Mouse (Mus musculus) midbrain, embryonic 13.5 days (tissue): Measurements from ENCODE around the gene Cpeb4. TPM values are rescaled to one million over a fixed set of nuclear protein-coding genes. Genes with fewer than 3 reads are reported as not detected.
A peak's percentile ranks its signal among the peaks of the same experiment; 100 is the strongest.

ENCODE experiments used
- ATAC-seq: fragments of 200-750 bp; cut with Nextera tagmentation; 2 replicates; pipeline ENCODE4 v1.8.0; 2017; ENCODE audit warnings: mild to moderate bottlenecking, moderate TSS enrichment, moderate library complexity
- H3K27ac ChIP-seq: fragments of 300-500 bp; sonication (generic); 2 replicates; pipeline ENCODE4 v1.5.1; 2015; ENCODE audit warnings: inconsistent platforms, mild to moderate bottlenecking, moderate library complexity
- H3K27me3 ChIP-seq: fragments of 300-500 bp; sonication (generic); 2 replicates; pipeline ENCODE4 v1.6.1; 2015; ENCODE audit warnings: mild to moderate bottlenecking, inconsistent platforms
- H3K36me3 ChIP-seq: fragments of 300-500 bp; sonication (generic); 2 replicates; pipeline ENCODE4 v1.6.1; 2015; ENCODE audit warnings: mild to moderate bottlenecking, inconsistent platforms
- H3K4me1 ChIP-seq: fragments of 300-500 bp; sonication (generic); replicated peaks from 2 replicates; pipeline ENCODE4 v1.6.1; 2015; ENCODE audit warnings: inconsistent platforms
- H3K4me2 ChIP-seq: fragments of 300-500 bp; sonication (generic); replicated peaks from 2 replicates; pipeline ENCODE4 v1.6.1; 2015; ENCODE audit warnings: moderate library complexity, mild to moderate bottlenecking, inconsistent platforms
- H3K4me3 ChIP-seq: fragments of 300-500 bp; sonication (generic); replicated peaks from 2 replicates; pipeline ENCODE4 v1.5.1; 2015; ENCODE audit warnings: mild to moderate bottlenecking, inconsistent platforms
- H3K9ac ChIP-seq: fragments of 300-500 bp; sonication (generic); replicated peaks from 2 replicates; pipeline ENCODE4 v1.6.1; 2015; ENCODE audit warnings: mild to moderate bottlenecking, inconsistent platforms
- H3K9me3 ChIP-seq: fragments of 300-500 bp; sonication (generic); 2 replicates; pipeline ENCODE4 v1.6.1; 2016; ENCODE audit warnings: mild to moderate bottlenecking, inconsistent platforms
- WGBS: fragments of 180-500 bp; shearing (Covaris S2); methylation state at CpG from one replicate; pipeline ENCODE4 v1.1.7; 2015; 5-methylcytosine and 5-hydroxymethylcytosine counted together
- polyA plus RNA-seq: library from polyadenylated mRNA; unstranded; fragments of >200 nt; fragmentation: Nextera tagmentation; extraction: Ambion mirVana; gene quantifications from 2 replicates; pipeline ENCODE4 v1.2.1, GENCODE M21; 2015

The Cpeb4 gene
- polyA plus RNA-seq, 1 experiment from 2014 or later, result 14.2 TPM

- Histone ChIP-seq H3K4me2 (no peak overlapping the region), H3K9me3 (no peaks in the 10 kb centered on the region), H3K9ac (peak overlapping the region; percentile 28; the same call in 1 of the 2 replicates), H3K4me1 (peaks cover 28% of the 10 kb centered on the region), H3K36me3 (no peaks in the 10 kb centered on the region), H3K4me3 (no peak overlapping the region), H3K27me3 (no peaks in the 10 kb centered on the region), H3K27ac (no peak overlapping the region)
- no peak for ATAC-seq
- WGBS, result 95% methylated on average over 1 of the region's 1 CpGs
Observed at GRCm38 (mm10) chr11:31883671-31884070, 11.7 kb downstream of the Cpeb4 start.

GRCm38 (mm10) chr11:31885765-31886164, 13.8 kb downstream of the Cpeb4 start:
- Histone ChIP-seq H3K9ac (no peak overlapping the region), H3K9me3 (no peaks in the 10 kb centered on the region), H3K4me2 (no peak overlapping the region), H3K27me3 (no peaks in the 10 kb centered on the region), H3K36me3 (0 out of 2 replicates have a peak, but pooled peaks cover under 1% of the 10 kb centered on the region), H3K27ac (no peak overlapping the region), H3K4me3 (no peak overlapping the region), H3K4me1 (peaks cover 25% of the 10 kb centered on the region)
- 87% methylated on average over 1 of the region's 1 CpGs for WGBS
- ATAC-seq, result no peak

DNA sequence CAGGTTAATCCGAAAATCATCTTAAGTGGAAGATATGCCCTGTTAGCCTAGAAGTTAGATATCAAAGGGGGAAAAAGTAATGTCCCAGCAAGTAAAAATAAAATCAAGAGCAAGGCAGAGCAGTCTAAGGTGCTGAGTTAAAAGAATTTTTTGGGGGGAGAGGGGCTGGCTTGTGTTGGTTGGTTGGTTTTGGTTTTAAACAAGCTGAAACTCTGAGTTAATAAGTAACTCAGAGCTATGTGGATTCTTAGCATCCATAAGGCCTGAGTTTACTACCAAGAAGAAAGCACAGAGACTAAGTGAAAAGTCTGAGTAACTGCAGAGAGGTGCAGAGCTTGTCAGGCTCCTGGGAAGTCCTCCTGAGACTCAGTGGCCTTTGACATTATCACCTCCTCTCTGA, 16.2 kb downstream of the Cpeb4 start:
- no peak overlapping the region for H3K4me3 ChIP-seq
- H3K9ac ChIP-seq, result no peak overlapping the region
- no peak overlapping the region for H3K27ac ChIP-seq
- H3K4me1 ChIP-seq, result peaks cover 11% of the 10 kb centered on the region; the same call in 1 of the 2 replicates
- H3K27me3 ChIP-seq, result no peaks in the 10 kb centered on the region
- 96% methylated on average over 1 of the region's 1 CpGs for WGBS
- no peaks in the 10 kb centered on the region for H3K9me3 ChIP-seq
- no peak overlapping the region for H3K4me2 ChIP-seq
- no peak for ATAC-seq
- H3K36me3 ChIP-seq, result peaks cover 3% of the 10 kb centered on the region; the same call in 1 of the 2 replicates

GRCm38 (mm10) chr11:31892152-31892551, 20.1 kb downstream of the Cpeb4 start:
- Histone ChIP-seq H3K27me3 (no peaks in the 10 kb centered on the region), H3K36me3 (peaks cover 3% of the 10 kb centered on the region; the same call in 1 of the 2 replicates), H3K4me2 (no peak overlapping the region), H3K9me3 (no peaks in the 10 kb centered on the region), H3K9ac (no peak overlapping the region), H3K4me3 (no peak overlapping the region), H3K27ac (no peak overlapping the region), H3K4me1 (no peaks in the 10 kb centered on the region)
- WGBS, result 73% methylated on average over 3 of the region's 3 CpGs
- no peak for ATAC-seq

DNA sequence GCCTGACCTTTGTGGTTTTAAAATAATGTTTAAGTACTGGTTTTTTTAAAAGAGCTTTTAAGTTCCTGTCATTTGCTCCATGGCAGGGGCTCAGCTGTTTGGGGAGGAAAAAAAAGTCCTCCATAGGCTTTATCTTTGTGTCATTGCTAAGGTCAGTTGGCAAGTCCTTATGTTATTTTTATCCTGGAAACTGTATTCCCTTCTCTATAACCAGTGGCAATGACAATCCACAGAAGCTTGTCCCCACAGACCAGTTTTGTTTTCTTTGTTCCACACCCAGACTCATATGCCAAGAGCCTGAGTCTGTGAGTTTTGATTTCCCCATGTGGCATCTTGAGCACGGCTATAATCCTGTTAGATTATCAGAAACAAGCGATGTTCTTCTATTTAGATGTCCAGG, 21.6 kb downstream of the Cpeb4 start:
- H3K27me3 ChIP-seq, result no peaks in the 10 kb centered on the region
- WGBS, result 67% methylated on average over 2 of the region's 2 CpGs
- no peak overlapping the region for H3K4me2 ChIP-seq
- no peak for ATAC-seq
- H3K9me3 ChIP-seq, result no peaks in the 10 kb centered on the region
- H3K36me3 ChIP-seq, result peaks cover 3% of the 10 kb centered on the region; the same call in 1 of the 2 replicates
- no peak overlapping the region for H3K4me3 ChIP-seq
- no peak overlapping the region for H3K9ac ChIP-seq
- no peaks in the 10 kb centered on the region for H3K4me1 ChIP-seq
- no peak overlapping the region for H3K27ac ChIP-seq

DNA sequence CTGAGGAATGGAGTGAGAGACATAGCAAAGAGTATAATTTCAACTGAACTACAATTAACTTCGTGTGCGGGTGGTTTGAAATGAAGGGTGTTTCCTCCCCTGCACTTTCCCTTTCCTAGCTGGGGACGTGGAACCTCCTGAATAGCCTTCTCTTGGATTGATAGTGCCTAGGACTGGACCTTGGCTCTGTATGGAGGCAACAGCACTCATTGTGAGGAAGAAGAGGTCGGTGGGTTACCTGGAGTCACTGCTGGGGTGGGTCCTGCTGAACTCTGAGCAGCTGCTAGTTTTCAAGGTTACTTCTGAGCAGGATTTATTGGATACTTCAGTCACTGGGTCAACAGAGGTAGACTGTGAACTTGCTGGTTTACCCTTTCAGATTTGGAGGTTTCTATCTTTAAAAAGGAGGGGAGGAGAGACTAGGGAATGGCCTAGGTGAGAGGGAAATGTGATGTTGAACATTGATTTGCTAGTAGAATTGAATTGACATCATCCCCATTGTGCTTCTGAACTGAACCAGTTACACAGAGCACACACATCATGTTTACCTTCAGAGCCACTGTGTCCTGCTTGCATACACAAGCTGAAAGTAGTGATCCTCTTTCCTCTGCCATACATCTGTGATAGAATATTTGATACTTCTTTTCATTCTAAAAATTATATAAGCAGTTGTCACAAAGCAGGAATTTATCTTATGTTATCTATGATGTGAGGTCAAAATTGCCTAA, 24.2 kb downstream of the Cpeb4 start:
- 86% methylated on average over 4 of the region's 4 CpGs for WGBS
- H3K9ac ChIP-seq, result no peak overlapping the region
- no peak overlapping the region for H3K4me2 ChIP-seq
- ATAC-seq, result no peak
- H3K27ac ChIP-seq, result no peak overlapping the region
- H3K9me3 ChIP-seq, result no peaks in the 10 kb centered on the region
- H3K4me1 ChIP-seq, result no peaks in the 10 kb centered on the region
- H3K27me3 ChIP-seq, result no peaks in the 10 kb centered on the region
- no peaks in the 10 kb centered on the region; the same call in 1 of the 2 replicates for H3K36me3 ChIP-seq
- no peak overlapping the region for H3K4me3 ChIP-seq

- Histone ChIP-seq H3K27me3 (no peaks in the 10 kb centered on the region), H3K9me3 (no peaks in the 10 kb centered on the region), H3K4me3 (no peak overlapping the region), H3K4me2 (no peak overlapping the region), H3K9ac (no peak overlapping the region), H3K36me3 (no peaks in the 10 kb centered on the region; the same call in 1 of the 2 replicates), H3K4me1 (no peaks in the 10 kb centered on the region), H3K27ac (no peak overlapping the region)
- 94% methylated on average over 3 of the region's 3 CpGs for WGBS
- ATAC-seq, result no peak
Observed at GRCm38 (mm10) chr11:31896905-31897304, 24.9 kb downstream of the Cpeb4 start.

DNA sequence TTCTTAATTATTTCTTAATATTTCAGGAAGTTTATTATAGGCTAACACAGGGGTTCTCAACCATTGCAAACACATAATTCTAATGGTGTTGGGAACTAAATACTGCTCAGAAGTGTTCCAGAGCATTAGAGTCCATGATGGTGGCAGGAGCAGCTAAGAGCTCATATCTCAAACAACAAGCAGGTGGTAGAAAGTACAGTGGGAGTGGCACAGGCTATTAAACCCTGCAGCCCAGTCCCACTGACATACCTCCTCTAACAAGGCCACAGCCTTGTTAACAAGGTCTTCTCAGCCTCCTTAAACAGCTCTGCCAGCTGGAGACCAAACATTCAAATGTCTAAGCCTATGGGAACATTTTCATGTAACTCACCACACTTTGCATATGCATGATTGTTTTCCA, 27.2 kb downstream of the Cpeb4 start:
- Histone ChIP-seq H3K27me3 (no peaks in the 10 kb centered on the region), H3K4me2 (no peak overlapping the region), H3K4me3 (no peak overlapping the region), H3K9me3 (no peaks in the 10 kb centered on the region), H3K36me3 (no peaks in the 10 kb centered on the region), H3K9ac (no peak overlapping the region), H3K4me1 (no peaks in the 10 kb centered on the region), H3K27ac (no peak overlapping the region)
- ATAC-seq, result no peak

DNA sequence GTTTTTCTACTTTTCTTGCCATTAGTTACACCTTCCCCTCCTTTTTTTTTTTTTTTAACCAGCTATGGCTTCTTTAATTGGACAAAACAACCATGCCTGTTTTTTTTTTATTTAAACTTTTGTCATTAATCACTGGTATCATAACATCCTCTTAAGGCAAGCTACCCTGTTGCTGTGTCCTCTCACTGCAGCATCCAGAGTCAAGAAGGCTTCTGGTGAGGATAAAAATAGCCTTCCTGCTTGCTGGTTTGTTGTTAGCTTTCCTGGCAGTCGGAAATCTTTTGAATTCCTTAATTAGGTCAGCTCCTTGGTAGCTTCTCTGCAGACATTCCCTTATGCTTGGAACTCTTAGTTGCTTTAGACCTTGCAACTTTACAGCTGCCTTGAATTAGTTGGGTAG, 28.7 kb downstream of the Cpeb4 start:
- Histone ChIP-seq H3K27me3 (no peaks in the 10 kb centered on the region), H3K4me2 (no peak overlapping the region), H3K9ac (no peak overlapping the region), H3K9me3 (no peaks in the 10 kb centered on the region), H3K4me3 (no peak overlapping the region), H3K36me3 (no peaks in the 10 kb centered on the region), H3K27ac (no peak overlapping the region), H3K4me1 (no peaks in the 10 kb centered on the region)
- WGBS, result 14% methylated on average over 1 of the region's 1 CpGs
- no peak for ATAC-seq

DNA sequence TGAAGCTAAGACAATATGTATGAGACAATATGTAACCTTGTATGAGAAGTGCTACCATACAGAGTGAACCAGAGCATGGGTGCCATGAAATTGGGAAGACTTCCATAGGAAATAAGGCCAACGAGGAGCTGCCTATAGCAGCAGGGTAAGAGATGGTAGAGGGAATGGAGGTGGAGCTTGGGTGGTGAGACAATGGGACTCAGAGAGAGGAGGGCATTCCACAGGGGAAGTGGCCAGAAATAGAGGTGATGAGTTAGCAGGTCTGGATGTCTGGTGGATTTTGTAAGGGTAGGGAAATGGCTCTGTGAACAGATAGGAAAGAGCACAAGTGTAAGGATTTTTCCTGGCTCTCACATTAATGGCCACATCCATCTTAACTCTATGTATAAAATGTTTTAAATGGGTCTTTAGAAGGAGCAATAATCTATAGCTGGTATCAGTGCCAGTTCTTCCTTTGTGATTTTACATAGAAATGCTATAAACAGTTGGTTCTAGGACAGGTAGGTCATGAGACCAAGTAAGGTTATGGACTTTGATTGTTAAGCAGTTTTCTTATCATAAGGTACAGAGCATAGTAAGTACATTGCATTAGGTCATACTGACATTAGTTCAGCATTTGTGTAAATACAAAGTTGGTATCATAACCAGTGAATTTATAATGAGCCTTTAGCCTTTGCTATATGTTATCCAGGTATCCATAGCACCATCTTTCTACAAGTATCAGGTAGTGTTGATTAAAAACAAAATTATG, 30.4 kb downstream of the Cpeb4 start:
- Histone ChIP-seq H3K27ac (no peak overlapping the region), H3K4me3 (no peak overlapping the region), H3K4me1 (no peaks in the 10 kb centered on the region), H3K4me2 (no peak overlapping the region), H3K36me3 (no peaks in the 10 kb centered on the region), H3K9ac (no peak overlapping the region), H3K27me3 (no peaks in the 10 kb centered on the region), H3K9me3 (no peaks in the 10 kb centered on the region)
- WGBS, result 74% methylated on average over 1 of the region's 1 CpGs
- ATAC-seq, result no peak

DNA sequence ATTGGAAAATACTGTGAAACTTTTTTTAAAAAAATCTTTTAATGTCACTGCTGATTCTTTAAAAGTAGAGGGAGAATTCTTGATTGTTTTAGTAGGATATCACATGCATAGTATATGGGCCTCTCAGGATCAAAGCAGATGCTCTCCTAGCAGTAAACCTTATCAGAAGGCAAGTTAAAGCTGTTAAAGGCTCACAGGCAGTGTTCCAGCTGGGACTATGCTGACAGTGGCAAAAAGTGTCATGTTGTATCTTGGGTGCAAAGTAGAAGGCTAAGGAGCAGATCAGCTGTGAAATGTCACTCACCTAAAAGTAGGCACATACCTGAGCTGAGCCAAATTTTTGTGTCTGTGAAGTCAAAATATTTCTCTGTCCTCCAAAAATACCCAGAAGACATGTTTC, 34.5 kb downstream of the Cpeb4 start:
- no peak for ATAC-seq
- Histone ChIP-seq H3K4me1 (no peaks in the 10 kb centered on the region), H3K4me2 (no peak overlapping the region), H3K36me3 (no peaks in the 10 kb centered on the region), H3K9me3 (no peaks in the 10 kb centered on the region), H3K27me3 (no peaks in the 10 kb centered on the region), H3K4me3 (no peak overlapping the region), H3K27ac (no peak overlapping the region), H3K9ac (no peak overlapping the region)

DNA sequence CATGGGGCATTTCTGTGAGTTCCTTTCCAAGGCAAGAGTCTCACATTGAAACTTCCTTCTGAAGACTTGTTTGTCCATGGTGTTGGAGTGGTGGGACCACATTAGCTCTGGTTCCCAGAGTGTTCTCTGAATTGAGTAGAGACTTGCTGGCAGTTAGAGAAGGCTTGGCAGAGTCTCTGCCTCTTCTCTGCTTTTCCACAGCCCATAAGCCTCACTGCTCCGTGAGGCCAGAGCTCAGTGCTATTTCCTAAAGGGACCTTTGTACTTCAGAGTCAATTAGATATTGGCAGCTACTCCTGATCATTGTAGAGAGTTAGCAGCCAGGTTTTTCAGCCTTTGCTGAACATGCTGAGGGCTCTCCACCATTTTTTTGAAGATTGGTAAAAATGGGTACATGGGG, 35.6 kb downstream of the Cpeb4 start:
- H3K4me2 ChIP-seq, result no peak overlapping the region
- H3K27me3 ChIP-seq, result no peaks in the 10 kb centered on the region
- H3K4me1 ChIP-seq, result no peaks in the 10 kb centered on the region
- H3K9me3 ChIP-seq, result no peaks in the 10 kb centered on the region
- H3K9ac ChIP-seq, result no peak overlapping the region
- WGBS, result 61% methylated on average over 1 of the region's 1 CpGs
- ATAC-seq, result no peak
- H3K4me3 ChIP-seq, result no peak overlapping the region
- H3K36me3 ChIP-seq, result no peaks in the 10 kb centered on the region
- H3K27ac ChIP-seq, result no peak overlapping the region
